Comparison of ENCODE assay signal across 11 mouse cellular contexts in genomic region chr12:5246721-5247341, GRCm38 (mm10).
DNase-seq lines count a peak whose midpoint lies in the region; ATAC-seq and TF ChIP-seq lines count a peak whose summit lies in the region.
"Had no signal": no experiment of that assay in that cellular context is flagged by ENCODE, and none has a peak within 500 bp of the region (broad histone marks: within the 10 kb centered on the region; RNA-seq: fewer than 3 reads in every experiment).

No protein-coding gene starts in this region.

- no peak for TF ChIP-seq EP300 in lung, postnatal 0 days (IDR thresholded peaks at IDR 0.05)

- no peaks in the 10 kb centered on the region for H3K36me3 ChIP-seq in lung, postnatal 0 days (ENCODE audit: insufficient read depth, low read length)

- WGBS in lung, postnatal 0 days = 59% methylated on average over 15 of the region's 15 CpGs

- no peak overlapping the region for H3K9ac ChIP-seq in lung, postnatal 0 days (replicated peaks; ENCODE audit: low read depth)
- H3K9ac ChIP-seq: liver, embryonic 14.5 days had no signal

- H3K4me1 ChIP-seq in lung, postnatal 0 days (ENCODE audit: insufficient read depth, low read depth, low read length) = no peaks in the 10 kb centered on the region

- H3K9me3 ChIP-seq in lung, postnatal 0 days (ENCODE audit: low read length) = no peaks in the 10 kb centered on the region

- peak; percentile 34 for ATAC-seq in frontal cortex, adult (ENCODE audit: low TSS enrichment)
- ATAC-seq in lung, postnatal 0 days = no peak
- ATAC-seq: CD4-positive, CD25-positive, alpha-beta regulatory T cell, adult 4 months had no signal

- H3K4me2 ChIP-seq in lung, postnatal 0 days (replicated peaks; ENCODE audit: low read depth, low read length) = no peak overlapping the region

- TF ChIP-seq CTCF in layer of hippocampus, adult 2 months (conservative IDR thresholded peaks at IDR 0.05) = no peak
- no peak for TF ChIP-seq CTCF in lung, postnatal 0 days (IDR thresholded peaks at IDR 0.05)

- no peaks in the 10 kb centered on the region for H3K27me3 ChIP-seq in lung, postnatal 0 days (replicated peaks; ENCODE audit: insufficient read depth, low read length)

- no peak overlapping the region; the same call in 1 of the 2 replicates for H3K4me3 ChIP-seq in layer of hippocampus, adult 2 months
- H3K4me3 ChIP-seq in lung, postnatal 0 days (ENCODE audit: low read depth, low read length) = no peak overlapping the region

- H3K27ac ChIP-seq in layer of hippocampus, adult 2 months = peak overlapping the region; percentile 78
- no peak overlapping the region for H3K27ac ChIP-seq in lung, postnatal 0 days (ENCODE audit: low read length)
- H3K27ac ChIP-seq: liver, embryonic 14.5 days had no signal

- no peak for DNase-seq in frontal cortex, postnatal 10 days (ENCODE audit: low spot score in 2 of 2)
- DNase-seq in layer of hippocampus, adult 2 months (ENCODE audit: low spot score in 2 of 2) = peak; percentile 58 to 63
- DNase-seq in layer of hippocampus, adult 8-10 months (ENCODE audit: low spot score in 2 of 2) = no peak
- peak; percentile 90 for DNase-seq in adrenal gland, adult 2 months
- DNase-seq in cerebellum, postnatal 36 days = peak; percentile 35 to 40
- no peak for DNase-seq in lung, adult 18-20 months
- DNase-seq in lung, postnatal 0 days (ENCODE audit: low spot score) = no peak
- DNase-seq: thymus, adult 2 months had no signal

Comparison
In these comparisons a context has a peak if more than half of its experiments do, and no peak if none do; other contexts are left out.
1. DNase-seq: peak in layer of hippocampus, adult 2 months (2 of 2), adrenal gland, adult 2 months (single experiment) and cerebellum, postnatal 36 days (2 of 2); none in frontal cortex, postnatal 10 days (0 of 2), layer of hippocampus, adult 8-10 months (0 of 2), lung, adult 18-20 months (0 of 2) and lung, postnatal 0 days (single experiment).